Mouse (Mus musculus): ENCODE measurements around the gene G430095P16Rik. TPM values are rescaled to one million over a fixed set of nuclear protein-coding genes. Genes with fewer than 3 reads are reported as not detected.

The G430095P16Rik gene
- 35.6 TPM for polyA plus RNA-seq (2017; shearing (Covaris generic))

DNA sequence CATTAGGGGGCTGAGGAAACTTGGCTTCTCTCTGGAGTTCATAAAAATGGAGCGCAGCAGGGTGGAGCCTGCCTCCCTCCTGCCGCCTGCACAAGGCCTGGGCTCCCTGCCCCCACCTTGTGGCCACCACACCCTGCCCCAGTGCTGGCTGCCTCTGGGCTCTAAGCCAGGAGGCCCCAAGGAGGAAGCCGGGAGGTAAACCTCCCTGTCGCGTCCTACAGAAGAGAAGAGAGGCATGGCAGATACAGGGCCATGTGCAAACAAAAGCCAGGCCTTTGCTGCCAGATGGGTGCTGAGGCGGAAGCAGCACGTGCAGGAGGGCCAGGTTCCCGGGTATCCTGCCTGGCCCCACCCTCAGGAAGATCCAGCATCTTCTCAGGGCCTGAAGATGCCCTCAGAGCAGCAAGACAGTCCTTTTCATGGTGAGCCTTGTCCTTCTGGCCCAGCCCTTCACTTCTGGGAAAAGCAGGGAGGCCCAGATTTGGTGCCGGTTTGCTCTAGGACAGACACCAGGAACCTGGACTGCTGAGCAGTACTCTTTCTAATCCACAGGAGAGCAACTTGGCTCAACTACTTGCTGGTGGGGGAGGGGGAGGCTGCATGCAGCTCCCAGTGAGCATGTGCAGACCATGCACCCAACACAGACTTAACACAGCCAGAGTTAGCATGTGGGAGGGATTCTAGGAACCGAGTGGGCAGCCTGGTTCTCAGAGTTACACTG lies at the start of gene G430095P16Rik:
TSS of gene G430095P16Rik (plus strand) at position 158 of the 721 bp plus-strand sequence.

DNA sequence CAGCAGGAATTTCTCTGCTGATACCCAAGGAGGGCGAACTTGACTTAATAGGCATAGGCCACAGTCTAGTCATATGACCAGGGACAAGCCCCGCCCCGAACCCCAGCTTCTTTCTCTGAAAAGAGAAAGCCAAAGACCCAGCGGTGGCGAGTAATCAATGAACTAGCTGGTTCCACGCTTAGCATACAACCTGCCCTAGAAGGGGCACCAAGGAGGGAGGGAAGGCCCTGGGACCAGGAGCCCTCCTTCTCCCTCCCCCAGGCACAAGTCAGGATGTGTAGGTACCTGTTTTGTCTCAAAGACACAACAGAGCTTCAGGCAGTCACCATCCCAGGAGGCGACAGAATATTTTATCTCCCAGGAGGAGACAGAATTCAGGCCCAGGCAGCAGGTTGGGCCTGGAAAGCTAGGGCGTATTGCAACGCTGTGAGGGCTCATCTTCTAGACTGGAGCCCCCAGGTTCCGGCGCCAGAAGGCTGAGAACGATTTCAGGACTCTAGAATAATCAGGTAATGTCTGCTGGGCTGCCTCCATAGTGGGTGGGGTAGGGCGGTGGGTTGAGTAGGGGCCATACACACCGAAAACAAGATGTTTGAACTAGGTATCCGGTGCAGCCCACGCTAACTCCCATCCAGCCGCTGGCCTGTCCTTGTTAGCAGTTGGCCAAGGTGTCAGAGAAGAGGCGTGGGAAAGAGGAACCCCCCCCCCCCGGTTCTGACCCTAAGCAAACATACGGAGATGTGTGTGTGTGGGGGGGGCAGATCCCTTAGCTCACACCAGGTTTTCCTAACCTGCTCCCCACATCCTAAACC lies 36.4 kb upstream of the G430095P16Rik start, which contains the start of gene Trmt1:
TSS of gene Trmt1 (plus strand) at position 117 of the 812 bp plus-strand sequence.

DNA sequence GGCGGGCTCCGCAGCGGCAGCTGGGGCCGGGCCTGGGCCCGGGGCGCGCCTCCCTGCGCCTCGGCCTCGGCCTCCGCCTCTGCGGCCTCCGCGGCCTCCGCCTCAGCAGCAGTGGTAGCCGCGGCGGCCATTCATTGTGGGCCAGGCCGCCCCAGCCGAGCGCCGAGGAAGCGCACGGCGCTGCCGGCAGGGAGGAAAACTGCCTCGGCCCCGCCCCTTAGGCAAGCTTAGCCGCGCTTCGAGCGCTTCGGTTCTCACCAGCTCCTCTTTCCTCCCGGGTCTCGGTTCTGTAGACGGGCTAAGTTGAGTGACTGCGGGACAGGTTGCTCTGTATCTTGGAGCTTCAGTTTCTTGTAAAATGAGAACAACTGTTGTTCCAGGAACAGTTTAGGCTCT lies 35.1 kb upstream of the G430095P16Rik start, which contains the start of gene Nacc1:
TSS of gene Nacc1 (minus strand) at position 158 of the 396 bp plus-strand sequence.

DNA sequence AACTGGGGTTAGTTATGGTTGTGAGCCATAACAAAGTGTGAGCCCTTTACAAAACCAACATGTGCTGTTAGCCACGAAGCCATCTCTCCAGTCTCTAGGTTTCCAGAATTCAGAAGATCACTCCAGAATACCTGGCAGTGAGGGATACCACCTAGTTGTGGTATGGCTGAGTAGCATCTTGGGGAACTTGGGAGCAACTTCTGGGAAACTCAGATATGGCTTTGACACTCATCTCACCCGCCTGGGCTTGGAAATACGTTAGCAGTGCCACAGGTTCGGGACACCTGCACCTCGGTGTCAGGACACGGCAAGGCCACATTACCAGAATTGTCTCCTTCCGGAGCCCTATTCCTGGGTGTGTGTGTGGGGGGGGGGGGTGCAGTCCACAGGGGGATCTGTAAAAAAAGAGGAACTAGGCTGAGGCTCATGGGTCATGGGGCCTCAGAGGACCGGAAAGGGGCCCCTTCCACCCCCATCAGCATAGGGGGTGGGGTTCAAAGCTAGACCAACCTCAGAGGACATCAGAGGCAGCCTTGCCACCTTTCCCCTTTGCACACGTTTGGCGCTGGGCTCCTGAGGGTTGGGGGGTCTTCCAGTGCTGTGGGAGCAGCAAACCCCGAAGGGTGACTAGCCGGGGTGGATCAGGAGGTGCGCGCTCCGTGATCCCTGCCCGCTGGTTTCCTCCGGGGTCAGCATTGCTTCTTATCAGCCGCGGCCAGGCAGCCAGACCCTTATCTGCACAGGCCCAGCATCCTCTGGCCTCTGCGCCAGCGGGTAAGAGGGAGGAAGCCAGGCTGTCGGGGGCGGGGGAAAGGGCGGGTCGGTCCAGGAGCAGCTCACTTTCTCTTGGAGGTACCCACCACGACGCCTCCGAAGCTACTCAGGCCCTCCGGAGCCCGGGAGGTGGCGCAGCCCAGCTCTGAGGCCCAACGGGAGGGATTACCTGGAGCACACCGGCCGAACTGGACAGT lies 21.6 kb upstream of the G430095P16Rik start, which contains the start of gene Lyl1:
TSS of gene Lyl1 (plus strand) at position 517 of the 971 bp plus-strand sequence.

Other genes starting within 250 kb of the G430095P16Rik start
- gene Ier2, start 60.2 kb upstream of the G430095P16Rik start, polyA plus RNA-seq (2017; shearing (Covaris generic)) = 110 TPM
- 72.2 TPM for gene Trmt1, start 36.7 kb upstream of the G430095P16Rik start, polyA plus RNA-seq (2017; shearing (Covaris generic))
- gene Nacc1, start 35.1 kb upstream of the G430095P16Rik start, polyA plus RNA-seq (2017; shearing (Covaris generic)) = 2.4 TPM
- 0.40 TPM for gene Lyl1, start 21.6 kb upstream of the G430095P16Rik start, polyA plus RNA-seq (2017; shearing (Covaris generic))
- 4.7 TPM for gene Nfix, start 77.3 kb downstream of the G430095P16Rik start, polyA plus RNA-seq (2017; shearing (Covaris generic))
- 7.8 TPM for gene Dand5, start 99.8 kb downstream of the G430095P16Rik start, polyA plus RNA-seq (2017; shearing (Covaris generic))
- gene Gadd45gip1, start 108.5 kb downstream of the G430095P16Rik start, polyA plus RNA-seq (2017; shearing (Covaris generic)) = 20.8 TPM
- 200 TPM for gene Rad23a, start 117.7 kb downstream of the G430095P16Rik start, polyA plus RNA-seq (2017; shearing (Covaris generic))
- 494 TPM for gene Calr, start 123.9 kb downstream of the G430095P16Rik start, polyA plus RNA-seq (2017; shearing (Covaris generic))
- 110 TPM for gene Farsa, start 134.0 kb downstream of the G430095P16Rik start, polyA plus RNA-seq (2017; shearing (Covaris generic))
- 7.1 TPM for gene Syce2, start 149.1 kb downstream of the G430095P16Rik start, polyA plus RNA-seq (2017; shearing (Covaris generic))
- 38.4 TPM for gene Gcdh, start 170.9 kb downstream of the G430095P16Rik start, polyA plus RNA-seq (2017; shearing (Covaris generic))
- gene Klf1, start 178.9 kb downstream of the G430095P16Rik start, polyA plus RNA-seq (2017; shearing (Covaris generic)) = 0.60 TPM
- 22.3 TPM for gene Dnase2a, start 185.6 kb downstream of the G430095P16Rik start, polyA plus RNA-seq (2017; shearing (Covaris generic))
- gene Mast1, start 214.4 kb downstream of the G430095P16Rik start, polyA plus RNA-seq (2017; shearing (Covaris generic)) = 1.3 TPM
- gene Rtbdn, start 224.0 kb downstream of the G430095P16Rik start, polyA plus RNA-seq (2017; shearing (Covaris generic)) = not detected
- gene Gm49661, start 246.4 kb downstream of the G430095P16Rik start, polyA plus RNA-seq (2017; shearing (Covaris generic)) = not detected
- gene Prdx2, start 246.6 kb downstream of the G430095P16Rik start, polyA plus RNA-seq (2017; shearing (Covaris generic)) = 233 TPM
- 108 TPM for gene Rnaseh2a, start 246.8 kb downstream of the G430095P16Rik start, polyA plus RNA-seq (2017; shearing (Covaris generic))